Mouse (Mus musculus) midbrain, embryonic 15.5 days (tissue): ENCODE data around the gene Hk2. TPM values are rescaled to one million over a fixed set of nuclear protein-coding genes. Genes with fewer than 3 reads are reported as not detected.

Source experiments
- ATAC-seq: fragments of 200-750 bp; cut with Nextera tagmentation; replicated peaks from 2 replicates; pipeline ENCODE4 v1.8.0; 2017; ENCODE audit warnings: moderate TSS enrichment
- H3K27ac ChIP-seq: fragments of 300-500 bp; sonication (generic); 2 replicates; pipeline ENCODE4 v1.5.1; 2015; ENCODE audit warnings: mild to moderate bottlenecking, inconsistent platforms
- H3K27me3 ChIP-seq: fragments of 300-500 bp; sonication (generic); replicated peaks from 2 replicates; pipeline ENCODE4 v1.6.1; 2015; ENCODE audit warnings: inconsistent platforms
- H3K36me3 ChIP-seq: fragments of 300-500 bp; sonication (generic); replicated peaks from 2 replicates; pipeline ENCODE4 v1.6.1; 2015; ENCODE audit warnings: inconsistent platforms
- H3K4me1 ChIP-seq: fragments of 300-500 bp; sonication (generic); 2 replicates; pipeline ENCODE4 v1.6.1; 2015; ENCODE audit warnings: inconsistent platforms
- H3K4me2 ChIP-seq: fragments of 300-500 bp; sonication (generic); 2 replicates; pipeline ENCODE4 v1.6.1; 2015; ENCODE audit warnings: inconsistent platforms, mild to moderate bottlenecking, moderate library complexity
- H3K4me3 ChIP-seq: fragments of 300-500 bp; sonication (generic); 2 replicates; pipeline ENCODE4 v1.5.1; 2015; ENCODE audit warnings: mild to moderate bottlenecking, inconsistent platforms
- H3K9ac ChIP-seq: fragments of 300-500 bp; sonication (generic); 2 replicates; pipeline ENCODE4 v1.6.1; 2015; ENCODE audit warnings: mild to moderate bottlenecking, inconsistent platforms
- H3K9me3 ChIP-seq: fragments of 300-500 bp; sonication (generic); 2 replicates; pipeline ENCODE4 v1.6.1; 2016; ENCODE audit warnings: inconsistent platforms
- WGBS: fragments of 180-500 bp; shearing (Covaris S2); methylation state at CpG from one replicate; pipeline ENCODE4 v1.1.7; 2015; ENCODE audit warnings: mixed read lengths; 5-methylcytosine and 5-hydroxymethylcytosine counted together
- polyA plus RNA-seq: library from polyadenylated mRNA; unstranded; fragments of >200 nt; fragmentation: Nextera tagmentation; extraction: Ambion mirVana; gene quantifications from 2 replicates; pipeline ENCODE4 v1.2.1, GENCODE M21; 2015

The Hk2 gene
- polyA plus RNA-seq, 1 experiment from 2014 or later = 2.2 TPM

- no peaks in the 10 kb centered on the region for H3K36me3 ChIP-seq
- no peak overlapping the region for H3K9ac ChIP-seq
- H3K9me3 ChIP-seq = no peaks in the 10 kb centered on the region
- WGBS = 89% methylated on average over 21 of the region's 21 CpGs
- no peak overlapping the region for H3K27ac ChIP-seq
- H3K4me1 ChIP-seq = no peaks in the 10 kb centered on the region; the same call in 1 of the 2 replicates
- no peak overlapping the region for H3K4me2 ChIP-seq
- no peaks in the 10 kb centered on the region for H3K27me3 ChIP-seq
- no peak for ATAC-seq
- H3K4me3 ChIP-seq = no peak overlapping the region
These were observed 45.6 kb downstream of the Hk2 start for GRCm38 (mm10) chr6:82728635-82729034.

GRCm38 (mm10) chr6:82727206-82727605 is 47.0 kb downstream of the Hk2 start:
- WGBS = 96% methylated on average over 13 of the region's 13 CpGs
- ATAC-seq = no peak

GRCm38 (mm10) chr6:82723321-82723720 is 50.9 kb downstream of the Hk2 start:
- H3K9me3 ChIP-seq = no peaks in the 10 kb centered on the region
- 48% methylated on average over 5 of the region's 5 CpGs for WGBS
- H3K4me1 ChIP-seq = peaks cover 6% of the 10 kb centered on the region
- H3K9ac ChIP-seq = no peak overlapping the region
- ATAC-seq = peak; percentile 48
- no peaks in the 10 kb centered on the region for H3K36me3 ChIP-seq
- no peaks in the 10 kb centered on the region for H3K27me3 ChIP-seq
- no peak overlapping the region for H3K4me2 ChIP-seq
- H3K27ac ChIP-seq = no peak overlapping the region
- no peak overlapping the region for H3K4me3 ChIP-seq

More at GRCm38 (mm10) chr6:82727206-82727605, 47.0 kb downstream of the Hk2 start:
- Histone ChIP-seq H3K9me3 (no peaks in the 10 kb centered on the region), H3K27ac (no peak overlapping the region), H3K4me3 (no peak overlapping the region), H3K27me3 (no peaks in the 10 kb centered on the region), H3K4me2 (no peak overlapping the region), H3K9ac (no peak overlapping the region), H3K4me1 (peaks cover 6% of the 10 kb centered on the region), H3K36me3 (no peaks in the 10 kb centered on the region)

GRCm38 (mm10) chr6:82716126-82716525 is 58.1 kb downstream of the Hk2 start:
- 87% methylated on average over 4 of the region's 4 CpGs for WGBS
- no peak overlapping the region for H3K9ac ChIP-seq
- H3K4me2 ChIP-seq = no peak overlapping the region
- H3K4me1 ChIP-seq = no peaks in the 10 kb centered on the region
- ATAC-seq = no peak
- no peaks in the 10 kb centered on the region for H3K9me3 ChIP-seq
- no peaks in the 10 kb centered on the region for H3K27me3 ChIP-seq
- H3K4me3 ChIP-seq = no peak overlapping the region
- no peaks in the 10 kb centered on the region for H3K36me3 ChIP-seq
- no peak overlapping the region for H3K27ac ChIP-seq

- ATAC-seq = no peak
- H3K27me3 ChIP-seq = no peaks in the 10 kb centered on the region
- no peaks in the 10 kb centered on the region for H3K9me3 ChIP-seq
- H3K9ac ChIP-seq = no peak overlapping the region
- H3K4me2 ChIP-seq = no peak overlapping the region
- H3K27ac ChIP-seq = no peak overlapping the region
- 84% methylated on average over 3 of the region's 3 CpGs for WGBS
- no peaks in the 10 kb centered on the region for H3K4me1 ChIP-seq
- no peak overlapping the region for H3K4me3 ChIP-seq
- no peaks in the 10 kb centered on the region for H3K36me3 ChIP-seq
These were observed 58.6 kb downstream of the Hk2 start for GRCm38 (mm10) chr6:82715653-82716052.

- Histone ChIP-seq H3K4me2 (no peak overlapping the region), H3K4me3 (no peak overlapping the region), H3K36me3 (no peaks in the 10 kb centered on the region), H3K9me3 (no peaks in the 10 kb centered on the region), H3K4me1 (no peaks in the 10 kb centered on the region), H3K27ac (no peak overlapping the region), H3K27me3 (no peaks in the 10 kb centered on the region), H3K9ac (no peak overlapping the region)
- 91% methylated on average over 6 of the region's 6 CpGs for WGBS
- ATAC-seq = no peak
These were observed 59.0 kb downstream of the Hk2 start for GRCm38 (mm10) chr6:82715253-82715652.

- Histone ChIP-seq H3K9me3 (no peaks in the 10 kb centered on the region), H3K36me3 (no peaks in the 10 kb centered on the region), H3K27ac (no peak overlapping the region), H3K27me3 (no peaks in the 10 kb centered on the region), H3K4me1 (no peaks in the 10 kb centered on the region), H3K4me3 (no peak overlapping the region), H3K9ac (no peak overlapping the region), H3K4me2 (no peak overlapping the region)
- no peak for ATAC-seq
- WGBS = 92% methylated on average over 5 of the region's 5 CpGs
These were observed 59.4 kb downstream of the Hk2 start for GRCm38 (mm10) chr6:82714841-82715240.

- 14% methylated on average over 3 of the region's 3 CpGs for WGBS
These were observed 60.0 kb downstream of the Hk2 start for GRCm38 (mm10) chr6:82714243-82714642.

GRCm38 (mm10) chr6:82707742-82708141 is 66.5 kb downstream of the Hk2 start:
- no peaks in the 10 kb centered on the region for H3K4me1 ChIP-seq
- H3K36me3 ChIP-seq = no peaks in the 10 kb centered on the region
- no peak overlapping the region for H3K9ac ChIP-seq
- H3K9me3 ChIP-seq = no peaks in the 10 kb centered on the region
- no peak overlapping the region for H3K4me2 ChIP-seq
- no peak overlapping the region for H3K27ac ChIP-seq
- no peak for ATAC-seq
- H3K4me3 ChIP-seq = no peak overlapping the region
- no peaks in the 10 kb centered on the region for H3K27me3 ChIP-seq
- 86% methylated on average over 3 of the region's 3 CpGs for WGBS

More at GRCm38 (mm10) chr6:82714243-82714642, 60.0 kb downstream of the Hk2 start:
- H3K27ac ChIP-seq = no peak overlapping the region
- no peak overlapping the region for H3K9ac ChIP-seq
- H3K4me1 ChIP-seq = no peaks in the 10 kb centered on the region
- H3K36me3 ChIP-seq = no peaks in the 10 kb centered on the region
- H3K4me2 ChIP-seq = no peak overlapping the region
- peak; percentile 71; the same call in 1 of the 2 replicates for ATAC-seq
- H3K27me3 ChIP-seq = no peaks in the 10 kb centered on the region
- H3K4me3 ChIP-seq = no peak overlapping the region
- no peaks in the 10 kb centered on the region for H3K9me3 ChIP-seq

- no peak for ATAC-seq
- 85% methylated on average over 10 of the region's 10 CpGs for WGBS
- H3K4me1 ChIP-seq = no peaks in the 10 kb centered on the region
These were observed 67.0 kb downstream of the Hk2 start for GRCm38 (mm10) chr6:82707241-82707640.

GRCm38 (mm10) chr6:82705221-82705620 is 69.0 kb downstream of the Hk2 start, which contains the start of gene Pole4:
Gene Pole4, minus strand, starts transcription at chr6:82705365.
- Histone ChIP-seq H3K4me1 (peaks cover 8% of the 10 kb centered on the region), H3K36me3 (no peaks in the 10 kb centered on the region), H3K27ac (no peak within 1 kb of the TSS), H3K4me3 (no peak within 1 kb of the TSS), H3K27me3 (no peaks in the 10 kb centered on the region), H3K9ac (no peak within 1 kb of the TSS), H3K9me3 (no peaks in the 10 kb centered on the region), H3K4me2 (no peak within 1 kb of the TSS)
- 83% methylated on average over 5 of the region's 5 CpGs for WGBS
- ATAC-seq = no peak

More at GRCm38 (mm10) chr6:82707241-82707640, 67.0 kb downstream of the Hk2 start:
- Histone ChIP-seq H3K4me2 (no peak overlapping the region), H3K9ac (no peak overlapping the region), H3K27ac (no peak overlapping the region), H3K36me3 (no peaks in the 10 kb centered on the region), H3K27me3 (no peaks in the 10 kb centered on the region), H3K4me3 (no peak overlapping the region), H3K9me3 (no peaks in the 10 kb centered on the region)

- no peak for ATAC-seq
- 88% methylated on average over 3 of the region's 3 CpGs for WGBS
- H3K4me2 ChIP-seq = no peak overlapping the region
These were observed 70.5 kb downstream of the Hk2 start for GRCm38 (mm10) chr6:82703710-82704109.

GRCm38 (mm10) chr6:82702593-82703017 is 71.6 kb downstream of the Hk2 start:
- no peak overlapping the region for H3K4me2 ChIP-seq
- no peak overlapping the region for H3K4me3 ChIP-seq
- no peaks in the 10 kb centered on the region for H3K9me3 ChIP-seq
- no peaks in the 10 kb centered on the region for H3K36me3 ChIP-seq
- WGBS = 31% methylated on average over 16 of the region's 16 CpGs
- H3K27me3 ChIP-seq = no peaks in the 10 kb centered on the region
- peaks cover 15% of the 10 kb centered on the region for H3K4me1 ChIP-seq
- no peak overlapping the region for H3K9ac ChIP-seq
- H3K27ac ChIP-seq = no peak overlapping the region
- peak; percentile 72 for ATAC-seq

More at GRCm38 (mm10) chr6:82703710-82704109, 70.5 kb downstream of the Hk2 start:
- H3K36me3 ChIP-seq = no peaks in the 10 kb centered on the region
- H3K27ac ChIP-seq = no peak overlapping the region
- H3K4me1 ChIP-seq = peaks cover 15% of the 10 kb centered on the region
- H3K9me3 ChIP-seq = no peaks in the 10 kb centered on the region
- no peak overlapping the region for H3K9ac ChIP-seq
- H3K4me3 ChIP-seq = no peak overlapping the region
- H3K27me3 ChIP-seq = no peaks in the 10 kb centered on the region
